Mouse (Mus musculus): ENCODE measurements around the gene C130050O18Rik.
"Not testable (repeated sequence)": the region's sequence is repeated elsewhere in the genome, so short reads cannot be mapped to it uniquely, and the experiment has no call there.

Gene C130050O18Rik

DNA sequence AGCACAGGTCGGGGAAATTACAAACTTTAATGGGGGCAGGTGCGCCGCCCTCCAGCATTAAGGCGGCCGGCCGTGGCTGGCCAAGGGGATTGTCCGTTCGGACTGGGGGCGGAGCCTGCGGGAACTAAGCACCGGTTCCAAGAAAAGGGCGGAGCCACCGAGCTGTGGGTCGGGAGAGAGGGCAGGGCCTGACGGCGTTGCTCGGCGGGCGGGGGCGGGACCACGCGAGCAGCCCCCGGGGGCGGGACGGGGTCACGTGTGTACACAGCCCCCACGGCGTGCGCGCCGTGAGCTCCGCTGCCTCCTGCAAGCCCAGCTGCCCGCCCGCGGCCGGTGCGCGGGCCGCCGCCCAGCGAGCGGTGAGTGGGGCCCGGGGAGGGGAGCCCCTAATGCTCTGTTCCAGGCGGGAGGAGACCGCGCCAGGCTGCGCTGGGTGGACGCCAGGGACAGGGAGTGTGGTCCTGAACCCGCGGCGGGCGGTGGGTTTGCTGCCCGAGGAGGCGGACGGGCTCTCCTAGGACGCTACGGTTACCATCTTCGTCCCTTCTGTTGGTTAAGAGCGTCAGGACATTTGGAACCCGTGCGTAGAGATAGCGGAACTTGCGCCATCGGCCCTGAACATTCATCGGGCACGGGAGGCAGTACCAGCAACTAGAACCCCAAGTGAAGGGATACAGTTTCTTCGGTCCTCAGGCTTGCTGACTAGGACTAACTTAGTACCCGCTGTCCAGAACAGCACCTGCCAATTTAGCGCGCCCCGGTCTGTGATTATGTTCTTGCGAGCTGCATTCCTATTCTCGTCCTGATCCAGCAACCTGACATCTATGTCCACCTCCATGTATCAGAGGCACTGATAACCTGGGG, 24.5 kb upstream of the C130050O18Rik start:
- DNase-seq (ENCODE audit: low spot score) = peak; percentile 91

DNA sequence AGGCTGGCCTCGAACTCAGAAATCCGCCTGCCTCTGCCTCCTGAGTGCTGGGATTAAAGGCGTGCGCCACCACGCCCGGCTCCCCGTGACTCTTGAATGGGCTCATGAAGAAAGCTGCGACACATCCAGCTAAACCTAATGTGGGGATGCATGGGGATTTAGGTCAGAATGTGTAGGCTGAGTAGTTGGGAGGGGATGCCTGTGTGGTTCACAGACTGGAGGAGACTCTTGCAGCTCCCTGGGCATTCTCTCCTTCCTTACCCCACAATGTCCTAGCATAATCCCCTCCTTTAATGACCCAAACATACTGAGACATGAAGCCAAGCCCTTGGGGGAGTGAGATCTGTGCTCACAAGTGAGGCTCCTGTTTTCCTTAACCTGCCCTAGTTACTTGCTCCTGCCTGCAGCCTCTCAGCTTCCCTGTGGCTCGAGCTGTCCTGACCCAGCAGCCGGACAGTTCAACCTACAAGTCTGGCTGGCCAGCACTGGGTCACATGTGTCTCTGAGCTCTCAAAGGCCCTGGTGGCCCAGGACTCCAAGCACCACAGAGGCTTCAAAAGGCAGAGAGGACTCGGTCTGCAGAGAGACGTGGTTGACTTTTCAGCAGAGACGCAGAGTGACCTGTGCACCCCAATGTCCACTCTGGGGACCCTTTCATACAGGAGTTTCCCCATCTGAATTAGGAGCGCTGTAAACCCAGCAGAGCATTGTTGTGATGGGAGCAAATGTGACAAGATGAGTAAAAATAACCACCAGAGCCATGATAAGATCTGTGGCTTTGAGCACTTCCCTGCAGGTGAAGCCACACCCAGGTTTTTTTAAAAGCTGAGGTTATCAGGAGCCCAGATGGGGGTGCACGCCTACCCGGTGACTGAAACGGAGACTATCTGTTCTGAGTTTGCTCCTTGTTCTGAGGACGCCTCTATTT, 23.2 kb upstream of the C130050O18Rik start:
- no peak for DNase-seq (ENCODE audit: low spot score)

DNA sequence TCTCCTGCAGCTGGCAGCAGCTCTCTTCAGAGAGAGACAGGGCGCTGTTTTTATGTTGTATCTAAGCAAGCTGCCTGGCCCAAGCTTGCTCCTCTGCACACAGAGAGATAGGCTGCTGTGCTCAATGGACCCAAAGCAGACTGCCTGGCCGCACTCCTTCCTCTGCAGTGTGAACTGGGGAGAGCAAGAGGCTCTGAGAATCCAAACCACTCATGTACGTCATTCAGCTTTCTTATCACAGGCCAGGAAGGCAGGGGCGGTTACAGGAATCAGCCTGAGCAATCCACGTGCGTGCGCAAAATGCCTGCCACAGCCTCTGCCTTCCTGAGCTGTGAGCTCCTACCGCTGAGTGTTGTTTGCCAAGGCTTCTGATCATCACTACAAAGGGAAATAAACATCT, 22.3 kb upstream of the C130050O18Rik start:
- DNase-seq (ENCODE audit: low spot score) = no peak

DNA sequence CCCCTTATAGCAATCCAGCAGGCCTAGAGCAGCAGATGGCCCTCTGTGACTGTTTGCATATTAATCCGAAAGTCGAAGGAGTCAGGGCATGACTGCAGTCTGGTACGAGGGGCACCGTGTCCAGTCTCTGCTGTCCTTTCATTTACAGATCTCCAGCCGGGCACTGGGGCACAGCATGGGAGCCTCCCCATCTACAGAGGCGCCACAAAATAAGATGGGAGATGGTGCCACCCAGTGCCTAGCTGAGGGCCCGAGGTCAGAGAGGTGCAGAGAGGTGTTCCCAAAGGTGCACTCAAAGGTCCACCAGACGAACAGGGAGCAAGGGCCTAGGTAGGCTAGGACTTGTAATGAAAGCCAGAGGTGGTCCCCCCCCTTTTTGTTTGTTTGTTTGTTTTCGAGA, 21.8 kb upstream of the C130050O18Rik start:
- no peak for DNase-seq (ENCODE audit: low spot score)

DNA sequence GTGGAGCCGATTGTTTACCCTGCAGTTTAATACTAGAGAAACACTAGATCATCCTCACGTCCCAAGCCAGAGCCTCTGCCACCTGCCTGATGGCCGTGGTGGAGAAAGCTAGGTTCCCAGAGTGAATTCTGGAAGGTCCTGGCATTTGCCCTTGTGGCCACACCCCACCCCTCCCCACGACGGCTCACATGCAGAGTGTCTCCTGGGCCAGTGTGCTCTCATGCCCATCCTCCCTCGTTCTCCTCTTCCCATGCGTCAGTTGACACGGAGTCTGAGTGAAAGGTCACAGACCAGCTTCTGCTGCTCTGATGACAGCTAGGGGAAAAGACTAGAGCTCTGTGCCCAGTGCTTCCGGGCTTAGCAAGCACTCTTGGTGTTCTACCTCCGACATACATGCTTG, 20.5 kb upstream of the C130050O18Rik start:
- no peak for DNase-seq (ENCODE audit: low spot score)

DNA sequence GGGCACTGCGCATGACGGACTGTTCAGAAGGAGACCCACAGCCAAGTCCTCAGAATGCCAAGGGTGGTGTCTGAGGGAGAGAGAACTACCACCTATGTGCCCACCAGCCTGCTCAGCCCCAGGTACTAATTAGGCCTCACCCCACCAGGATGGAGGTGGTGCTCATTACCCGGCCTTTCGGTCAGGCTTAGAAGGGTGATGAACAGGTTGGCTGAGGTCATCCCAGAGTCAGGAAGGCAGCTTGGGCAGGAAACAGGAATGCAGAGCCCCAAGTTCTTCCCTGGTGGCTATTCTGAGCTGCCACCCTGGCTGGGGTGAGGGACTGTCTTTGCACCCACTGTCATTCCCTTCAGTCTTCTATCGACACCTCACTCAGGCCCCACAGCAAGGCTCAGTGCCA, 19.0 kb upstream of the C130050O18Rik start:
- no peak for DNase-seq (ENCODE audit: low spot score)

DNA sequence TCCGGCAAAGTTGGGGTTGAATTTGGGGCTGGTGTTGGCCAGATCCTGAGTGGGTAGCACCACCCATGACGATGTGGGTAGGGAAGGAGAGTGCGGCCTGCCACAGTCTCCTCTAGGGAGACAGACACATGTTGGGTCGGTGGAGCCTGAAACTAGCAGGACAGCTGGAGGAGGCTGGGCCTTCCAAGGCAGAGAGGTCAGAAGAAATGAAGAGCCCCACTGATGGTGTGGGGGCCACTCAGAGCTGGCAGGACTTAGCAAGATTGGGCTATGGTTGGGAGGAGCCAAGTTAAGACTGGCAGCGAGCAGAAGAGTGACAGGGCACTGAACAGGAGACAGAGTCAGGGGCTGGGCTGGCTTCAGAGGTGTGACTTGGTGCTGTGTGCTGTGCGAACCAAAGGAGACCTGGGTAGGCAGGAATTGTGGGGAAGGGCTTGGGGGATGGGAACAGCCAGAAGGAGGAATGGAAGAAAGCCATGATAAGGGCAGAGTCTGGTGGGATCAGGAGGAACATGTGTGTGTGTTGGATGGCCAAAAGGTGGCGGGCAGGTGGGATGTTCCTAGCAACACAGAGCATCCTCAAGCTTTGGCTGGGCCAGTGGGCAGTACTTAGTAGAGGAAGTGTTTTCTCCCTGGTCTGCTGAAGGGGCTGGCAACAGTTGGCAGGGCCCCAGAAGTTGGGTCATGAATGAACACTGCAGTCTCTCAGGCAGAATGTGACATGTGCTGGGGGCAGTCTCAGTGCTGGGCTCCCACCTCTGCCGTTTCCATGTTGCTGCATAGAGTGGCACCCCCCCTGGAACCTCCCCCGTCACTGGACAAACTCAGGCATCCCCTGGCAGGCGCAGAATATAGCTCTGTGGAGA, 17.5 kb upstream of the C130050O18Rik start:
- DNase-seq (ENCODE audit: low spot score) = no peak

DNA sequence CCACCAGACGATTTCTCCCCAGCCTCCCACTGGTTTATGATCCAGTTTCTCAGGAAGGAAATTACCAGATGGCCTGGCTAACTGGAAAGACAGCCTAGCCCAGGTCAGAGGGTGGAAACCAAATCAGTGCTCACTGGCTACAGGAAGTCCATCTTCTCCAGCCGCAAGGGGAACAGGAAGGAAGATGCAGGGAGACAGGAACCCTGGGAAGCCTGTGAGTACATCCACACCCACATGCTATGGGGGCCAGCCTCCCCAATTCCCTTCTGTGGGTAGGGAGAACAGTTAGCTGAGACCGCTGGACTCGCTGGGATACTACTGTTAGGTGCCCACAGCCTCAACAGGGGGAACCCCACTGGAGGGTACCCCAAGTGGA, 16.9 kb upstream of the C130050O18Rik start:
- DNase-seq (ENCODE audit: low spot score) = no peak

DNA sequence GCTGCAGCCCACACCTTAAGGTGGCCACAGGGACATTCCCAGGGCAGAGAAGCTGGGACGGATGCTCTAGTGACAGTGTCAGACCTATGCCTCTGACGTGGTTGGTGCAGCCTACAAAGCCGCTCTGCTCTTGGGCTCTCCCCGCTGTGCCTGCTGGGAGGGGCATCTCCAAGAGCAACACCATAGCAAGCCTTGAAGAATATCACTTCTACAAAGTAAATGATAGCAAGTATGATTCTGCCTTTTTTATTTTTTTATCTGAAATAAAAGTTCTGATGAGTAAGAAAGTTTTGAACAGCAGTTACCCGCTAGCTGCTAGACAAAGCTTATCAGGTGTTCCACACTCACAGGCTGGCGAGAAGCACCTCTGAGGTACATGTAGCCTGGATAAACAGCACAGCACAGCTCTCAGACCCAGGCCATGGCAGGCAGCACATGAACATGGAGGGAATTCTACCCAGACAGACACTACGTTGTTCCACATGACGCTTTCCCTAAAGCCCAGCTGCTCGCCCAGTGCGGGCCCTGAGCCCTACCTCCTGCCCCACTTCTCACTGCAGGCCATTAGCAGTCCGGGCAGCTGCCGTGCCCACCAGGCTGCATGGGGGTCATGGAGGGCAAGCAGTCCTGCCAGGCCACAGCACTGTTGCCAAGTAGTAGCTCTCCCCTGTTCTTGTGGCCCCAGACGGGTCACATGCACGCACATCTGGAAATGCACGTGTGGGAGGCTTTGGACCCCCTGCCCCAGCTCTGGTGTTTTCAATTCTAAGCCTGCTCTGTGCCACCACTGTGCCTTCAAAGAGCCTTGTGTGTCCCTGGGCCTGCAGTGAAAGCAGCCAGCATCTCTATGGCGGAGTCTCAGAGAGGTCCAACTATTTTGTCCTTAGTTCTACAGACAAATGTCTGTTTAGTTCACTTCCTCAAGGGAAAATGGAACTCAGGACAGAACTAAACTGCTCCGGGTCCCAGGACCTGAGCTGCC, 16.1 kb upstream of the C130050O18Rik start:
- no peak for DNase-seq (ENCODE audit: low spot score)

DNA sequence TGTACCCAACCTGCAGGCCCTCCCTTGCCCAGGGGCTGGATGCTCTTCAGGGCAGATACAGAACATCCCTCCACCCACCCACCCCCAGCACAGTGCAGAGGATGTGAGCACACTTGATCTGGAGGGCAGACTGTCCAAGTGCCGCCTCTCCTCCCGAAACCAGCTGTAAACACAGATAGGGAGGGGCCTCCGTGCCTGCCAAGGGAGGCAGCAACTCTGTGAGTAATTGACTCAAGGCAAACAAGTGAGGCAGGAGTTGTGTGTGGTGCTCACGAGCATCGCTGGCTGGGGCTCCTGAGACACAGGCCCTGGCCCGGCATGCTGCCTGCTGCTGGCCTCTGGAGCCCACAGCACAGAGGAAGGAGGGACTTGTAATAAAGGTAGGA, 15.4 kb upstream of the C130050O18Rik start:
- DNase-seq (ENCODE audit: low spot score) = no peak

DNA sequence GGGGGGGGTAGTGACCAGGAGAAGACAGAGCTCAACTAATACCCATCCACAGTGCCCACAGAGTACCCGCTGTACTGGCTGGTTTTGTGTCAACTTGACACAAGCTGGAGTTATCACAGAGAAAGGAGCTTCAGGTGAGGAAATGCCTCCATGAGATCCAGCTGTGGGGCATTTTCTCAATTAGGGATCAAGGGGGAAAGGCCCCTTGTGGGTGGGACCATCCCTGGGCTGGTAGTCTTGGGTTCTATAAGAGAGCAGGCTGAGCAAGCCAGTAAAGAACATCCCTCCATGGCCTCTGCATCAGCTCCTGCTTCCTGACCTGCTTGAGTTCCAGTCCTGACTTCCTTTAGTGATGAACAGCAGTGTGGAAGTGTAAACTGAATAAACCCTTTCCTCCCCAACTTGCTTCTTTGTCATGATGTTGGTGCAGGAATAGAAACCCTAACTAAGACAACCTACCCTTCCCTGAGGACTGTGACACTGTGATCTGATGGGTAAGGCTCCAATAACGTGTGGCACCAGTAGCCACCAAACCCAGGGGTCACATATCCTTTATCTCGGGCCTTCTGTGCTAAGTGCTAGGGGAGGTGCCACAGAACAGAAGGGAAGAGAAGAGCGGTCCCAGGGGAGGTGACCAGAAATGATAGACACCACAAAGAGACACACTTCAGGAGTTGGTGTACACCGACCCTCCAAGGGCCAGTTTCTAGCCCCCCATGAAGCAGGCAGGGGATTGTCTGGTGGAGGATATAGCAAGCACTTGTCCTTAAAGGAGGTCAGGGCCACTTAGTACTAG, 14.6 kb upstream of the C130050O18Rik start:
- DNase-seq (ENCODE audit: low spot score) = not testable (repeated sequence)

DNA sequence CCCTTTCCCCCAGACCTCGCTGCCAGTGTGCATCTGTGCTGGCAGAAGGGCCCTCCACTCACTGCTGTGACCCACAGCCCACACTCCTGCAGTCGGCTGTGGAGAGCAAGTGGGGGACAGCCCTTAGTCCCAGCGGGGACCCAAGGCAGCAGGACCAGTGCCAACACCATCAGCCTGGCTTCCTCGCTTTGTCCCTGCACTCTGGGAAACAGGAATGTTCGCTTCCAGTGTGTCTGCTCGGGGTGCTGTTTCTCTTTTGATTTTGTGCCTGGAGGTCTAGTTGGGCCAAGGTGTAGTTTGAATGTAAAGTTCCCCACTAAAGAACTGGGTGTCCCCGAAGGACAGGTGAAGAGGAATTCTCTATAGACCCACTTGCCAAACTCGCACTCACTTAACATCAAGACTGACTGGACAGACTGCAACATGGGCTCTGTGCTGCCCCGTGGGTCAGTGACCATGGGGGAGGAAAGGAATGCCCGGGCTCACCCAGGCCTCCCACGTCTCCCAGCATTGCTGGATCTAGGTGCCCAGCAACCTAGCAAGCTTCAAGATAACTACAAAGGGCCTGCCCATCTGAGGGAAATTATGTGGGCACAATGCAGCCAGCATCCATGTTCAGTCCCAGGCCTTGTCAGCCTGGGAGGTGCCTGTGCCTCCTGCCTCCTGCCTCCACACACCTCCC, 13.6 kb upstream of the C130050O18Rik start:
- DNase-seq (ENCODE audit: low spot score) = no peak

DNA sequence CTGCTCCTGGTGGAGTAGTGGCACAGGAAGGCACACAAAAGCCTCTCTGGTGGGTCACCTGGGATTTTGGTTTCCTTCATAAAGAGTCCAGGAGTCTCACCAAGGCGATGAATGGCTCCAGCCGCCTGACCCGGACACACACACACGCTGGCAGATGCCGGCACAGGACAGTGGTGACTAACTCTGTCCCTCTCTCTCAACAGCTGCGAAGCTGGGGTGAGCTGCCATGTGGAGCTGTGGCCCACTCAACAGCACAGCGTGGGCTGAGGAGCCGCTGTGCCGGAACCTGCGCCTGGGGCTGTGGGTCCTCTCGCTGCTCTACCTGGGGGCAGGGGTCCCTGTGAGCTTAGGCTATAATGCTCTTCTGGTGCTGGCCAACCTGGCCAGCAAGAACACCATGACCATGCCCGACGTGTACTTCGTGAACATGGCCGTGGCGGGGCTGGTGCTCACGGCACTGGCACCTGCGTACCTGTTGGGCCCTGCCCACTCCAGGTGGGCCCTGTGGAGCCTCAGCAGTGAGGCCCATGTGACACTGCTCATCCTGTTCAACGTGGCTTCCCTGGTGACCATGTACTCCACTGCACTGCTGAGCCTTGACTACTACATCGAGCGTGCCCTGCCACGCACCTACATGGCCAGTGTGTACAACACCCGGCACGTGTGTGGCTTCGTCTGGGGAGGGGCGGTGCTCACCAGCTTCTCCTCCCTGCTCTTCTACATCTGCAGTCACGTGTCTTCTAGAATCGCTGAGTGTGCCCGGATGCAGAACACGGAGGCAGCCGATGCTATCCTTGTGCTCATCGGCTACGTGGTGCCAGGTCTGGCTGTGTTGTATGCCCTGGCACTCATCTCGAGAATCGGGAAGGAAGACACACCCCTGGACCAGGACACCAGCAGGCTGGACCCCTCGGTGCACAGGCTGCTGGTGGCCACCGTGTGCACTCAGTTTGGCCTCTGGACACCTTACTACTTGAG, 12.6 kb upstream of the C130050O18Rik start:
- no peak for DNase-seq (ENCODE audit: low spot score)

DNA sequence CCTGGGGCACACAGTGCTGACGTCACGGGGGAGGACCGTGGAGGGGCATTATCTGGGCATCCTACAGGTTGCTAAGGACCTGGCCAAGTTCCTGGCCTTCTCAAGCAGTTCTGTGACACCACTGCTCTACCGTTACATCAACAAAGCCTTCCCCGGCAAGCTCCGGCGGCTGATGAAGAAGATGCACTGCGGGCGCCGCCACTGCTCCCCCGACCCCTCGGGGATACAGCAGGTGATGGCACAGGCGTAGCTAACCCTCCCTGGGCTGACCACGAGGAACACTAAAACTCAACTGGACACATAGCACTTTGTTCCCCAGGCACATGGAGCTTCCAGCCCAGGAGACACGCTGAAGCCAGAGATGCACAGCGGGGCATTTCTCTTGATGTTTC, 11.9 kb upstream of the C130050O18Rik start:
- DNase-seq (ENCODE audit: low spot score) = no peak

DNA sequence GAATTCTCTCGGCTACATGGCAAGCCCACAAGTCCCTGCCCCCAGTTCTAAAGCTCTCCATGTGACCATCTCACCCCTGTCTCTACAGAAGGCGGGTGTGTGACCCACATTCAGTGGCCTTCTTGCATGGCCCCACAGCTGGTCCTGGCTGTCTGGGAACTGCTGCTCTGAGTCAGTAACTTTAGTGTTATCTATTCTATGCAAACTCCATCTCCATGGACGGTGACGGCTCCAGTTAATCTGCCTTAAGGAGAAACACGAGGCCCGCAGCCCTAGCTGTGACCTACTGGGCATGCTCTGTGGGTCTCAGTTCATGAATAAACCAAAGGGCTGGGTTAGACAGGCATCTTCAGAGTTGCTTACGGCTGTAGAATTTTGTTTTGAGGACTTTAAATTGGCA, 10.7 kb upstream of the C130050O18Rik start:
- no peak for DNase-seq (ENCODE audit: low spot score)

DNA sequence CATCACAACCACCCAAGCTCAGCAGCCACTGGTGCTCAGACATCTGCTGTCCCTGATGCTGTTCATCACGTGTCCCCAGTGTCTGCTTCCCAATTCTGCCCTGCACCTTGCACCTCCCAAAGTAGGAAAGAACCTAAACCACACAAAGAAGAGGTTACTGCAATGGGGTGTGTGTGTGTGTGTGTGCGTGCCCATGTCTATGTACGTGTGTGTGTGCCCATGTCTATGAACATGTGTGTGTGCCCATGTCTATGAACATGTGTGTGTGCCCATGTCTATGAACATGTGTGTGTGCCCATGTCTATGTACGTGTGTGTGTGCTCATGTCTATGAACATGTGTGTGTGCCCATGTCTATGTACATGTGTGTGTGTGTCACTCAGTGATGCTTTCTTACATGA, 9.6 kb upstream of the C130050O18Rik start:
- DNase-seq (ENCODE audit: low spot score) = no peak

DNA sequence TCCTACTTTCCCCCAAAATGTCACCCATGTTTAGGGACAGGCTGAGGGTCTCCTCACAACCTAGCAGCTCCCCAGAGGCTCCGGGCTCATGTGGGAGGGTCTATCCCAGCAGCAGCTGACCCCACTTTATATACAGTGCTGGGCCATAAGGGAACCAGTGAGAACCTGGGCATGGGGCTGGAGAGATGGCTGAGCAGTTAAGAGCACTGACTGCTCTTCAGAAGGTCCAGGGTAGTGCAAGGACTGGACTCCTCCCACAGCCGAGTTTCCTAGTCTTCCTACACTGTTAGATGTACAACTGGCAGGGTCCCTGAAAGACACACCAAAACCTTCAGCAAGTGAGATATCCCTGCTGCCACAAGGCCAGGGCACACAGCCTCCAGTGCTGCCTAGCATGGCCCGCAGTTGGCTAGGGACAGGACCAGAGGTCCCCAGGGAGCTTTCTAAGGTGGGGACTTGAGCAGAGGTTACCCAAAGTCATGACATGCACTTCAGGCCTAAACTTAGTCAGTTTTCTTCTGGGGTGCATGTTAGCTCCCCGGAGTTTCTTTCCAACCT, 7.6 kb upstream of the C130050O18Rik start:
- DNase-seq (ENCODE audit: low spot score) = no peak
